Mouse (Mus musculus): Measurements from ENCODE around the gene Tob1. TPM values are rescaled to one million over a fixed set of nuclear protein-coding genes. Genes with fewer than 3 reads are reported as not detected.

Gene Tob1
- polyA plus RNA-seq, 1 experiment from 2014 or later = 35.6 TPM

- Histone ChIP-seq H3K4me1 (replicated peaks) (peaks cover 3% of the 10 kb centered on the region; the same call in 1 of the 2 replicates), H3K9ac (no peak overlapping the region), H3K4me2 (no peak overlapping the region), H3K4me3 (no peak overlapping the region), H3K27ac (replicated peaks) (no peak overlapping the region), H3K27me3 (no peaks in the 10 kb centered on the region), H3K36me3 (no peaks in the 10 kb centered on the region), H3K9me3 (no peaks in the 10 kb centered on the region)
- 56% methylated on average over 5 of the region's 5 CpGs for WGBS
- no peak for ATAC-seq (ENCODE audit: low FRiP score, low read depth)
Measured at GRCm38 (mm10) chr11:94255733-94256132, 44.5 kb downstream of the Tob1 start.

- Histone ChIP-seq H3K27ac (replicated peaks) (no peak overlapping the region), H3K9me3 (no peaks in the 10 kb centered on the region), H3K4me1 (replicated peaks) (peaks cover 3% of the 10 kb centered on the region; the same call in 1 of the 2 replicates), H3K4me2 (no peak overlapping the region), H3K36me3 (no peaks in the 10 kb centered on the region), H3K9ac (no peak overlapping the region), H3K4me3 (no peak overlapping the region), H3K27me3 (no peaks in the 10 kb centered on the region)
- ATAC-seq (ENCODE audit: low FRiP score, low read depth) = no peak
- 66% methylated on average over 14 of the region's 14 CpGs for WGBS
Measured at GRCm38 (mm10) chr11:94257987-94258386, 46.7 kb downstream of the Tob1 start.

- Histone ChIP-seq H3K27me3 (no peaks in the 10 kb centered on the region), H3K9me3 (no peaks in the 10 kb centered on the region), H3K4me2 (no peak overlapping the region), H3K4me3 (no peak overlapping the region), H3K36me3 (no peaks in the 10 kb centered on the region), H3K27ac (replicated peaks) (no peak overlapping the region), H3K9ac (no peak overlapping the region), H3K4me1 (replicated peaks) (peaks cover 1% of the 10 kb centered on the region; the same call in 1 of the 2 replicates)
- ATAC-seq (ENCODE audit: low FRiP score, low read depth) = no peak
- WGBS = 54% methylated on average over 4 of the region's 4 CpGs
Measured at GRCm38 (mm10) chr11:94259814-94260213, 48.6 kb downstream of the Tob1 start.

- no peak overlapping the region for H3K4me2 ChIP-seq
- H3K4me1 ChIP-seq (replicated peaks) = peaks cover 5% of the 10 kb centered on the region; the same call in 1 of the 2 replicates
- no peaks in the 10 kb centered on the region for H3K9me3 ChIP-seq
- ATAC-seq (ENCODE audit: low FRiP score, low read depth) = no peak
- H3K36me3 ChIP-seq = no peaks in the 10 kb centered on the region
- WGBS = 71% methylated on average over 6 of the region's 6 CpGs
- H3K27ac ChIP-seq (replicated peaks) = no peak overlapping the region
- no peak overlapping the region for H3K4me3 ChIP-seq
- H3K27me3 ChIP-seq = no peaks in the 10 kb centered on the region
- no peak overlapping the region for H3K9ac ChIP-seq
Measured at GRCm38 (mm10) chr11:94261585-94262370, 50.5 kb downstream of the Tob1 start.

Other genes starting within 250 kb of the Tob1 start
- 369 and 383 TPM in 2 replicates for gene Gm20390, start 243.2 kb upstream of the Tob1 start, polyA plus RNA-seq (2015; fragmentation: Nextera tagmentation; extraction: Ambion mirVana)
- 346 and 369 TPM in 2 replicates for gene Nme1, start 242.9 kb upstream of the Tob1 start, polyA plus RNA-seq (2015; fragmentation: Nextera tagmentation; extraction: Ambion mirVana)
- gene Spag9, start 215.4 kb upstream of the Tob1 start, polyA plus RNA-seq (2015; fragmentation: Nextera tagmentation; extraction: Ambion mirVana) = 77.4 and 89.5 TPM in 2 replicates
- 6.6 and 7.9 TPM in 2 replicates for gene Wfikkn2, start 34.6 kb downstream of the Tob1 start, polyA plus RNA-seq (2015; fragmentation: Nextera tagmentation; extraction: Ambion mirVana)
- gene Gm21885, start 70.4 kb downstream of the Tob1 start, polyA plus RNA-seq (2015; fragmentation: Nextera tagmentation; extraction: Ambion mirVana) = 0.66 TPM in 1 of 2 replicates, not detected in the other
- 126 and 127 TPM in 2 replicates for gene Luc7l3, start 110.5 kb downstream of the Tob1 start, polyA plus RNA-seq (2015; fragmentation: Nextera tagmentation; extraction: Ambion mirVana)
- gene Ankrd40, start 116.5 kb downstream of the Tob1 start, polyA plus RNA-seq (2015; fragmentation: Nextera tagmentation; extraction: Ambion mirVana) = 18.3 and 21.5 TPM in 2 replicates
- 0.53 and 1.2 TPM in 2 replicates for gene Abcc3, start 181.5 kb downstream of the Tob1 start, polyA plus RNA-seq (2015; fragmentation: Nextera tagmentation; extraction: Ambion mirVana)

All from hindbrain, embryonic 15.5 days (tissue).